Mouse (Mus musculus): ENCODE measurements around the gene Acr.

- TF ChIP-seq CTCF (IDR thresholded peaks at IDR 0.05; ENCODE audit: extremely low read depth, insufficient read depth, low read length) (no peak), POLR2A (IDR thresholded peaks at IDR 0.05; ENCODE audit: extremely low read depth, insufficient read depth, low read length) (no peak)
Measured at GRCm38 (mm10) chr15:89522566-89523282, 45.4 kb upstream of the Acr start.

All from cortical plate, adult 2 months (tissue).